Mouse (Mus musculus): ENCODE data around the gene Rapgef4. TPM values are rescaled to one million over a fixed set of nuclear protein-coding genes. Genes with fewer than 3 reads are reported as not detected.
"Not testable (repeated sequence)": the region's sequence is repeated elsewhere in the genome, so short reads cannot be mapped to it uniquely, and the experiment has no call there.

Rapgef4 gene
- total and polyA plus RNA-seq, 3 experiments, result 0.33 TPM; not detected in 2

- DNase-seq (ENCODE audit: low spot score), result no peak
- no peak overlapping the region for H3K4me3 ChIP-seq (ENCODE audit: low read depth, low read length)
- H3K36me3 ChIP-seq (replicated peaks), result no peaks in the 10 kb centered on the region
- H3K9me3 ChIP-seq (replicated peaks), result no peaks in the 10 kb centered on the region
- no peaks in the 10 kb centered on the region for H3K4me1 ChIP-seq (ENCODE audit: insufficient read depth, low read depth, low read length)
- no peak for ATAC-seq (ENCODE audit: extremely low read depth, insufficient number of reproducible peaks, low FRiP score, poor library complexity, severe bottlenecking)
- 0 out of 2 replicates have a peak, but pooled peaks cover 3% of the 10 kb centered on the region for H3K27me3 ChIP-seq (ENCODE audit: insufficient read depth, low read length)
- TF ChIP-seq GATA2 (IDR thresholded peaks at IDR 0.05; ENCODE audit: borderline replicate concordance, low read depth, low read length) (no peak), GATA1 (IDR thresholded peaks at IDR 0.05; ENCODE audit: borderline replicate concordance, low read length) (no peak), TAL1 (conservative IDR thresholded peaks at IDR 0.05; ENCODE audit: low read depth, low read length) (no peak), POLR2AphosphoS5 (IDR thresholded peaks at IDR 0.05; ENCODE audit: insufficient replicate concordance, low read depth, low read length) (no peak), CTCF (IDR thresholded peaks at IDR 0.05; ENCODE audit: low read depth, low read length) (no peak)
Observed at GRCm38 (mm10) chr2:72062931-72063330, 81.9 kb downstream of the Rapgef4 start.

GRCm38 (mm10) chr2:72068505-72068904 lies 87.5 kb downstream of the Rapgef4 start:
- DNase-seq (ENCODE audit: low spot score) (no peak), ATAC-seq (ENCODE audit: extremely low read depth, insufficient number of reproducible peaks, low FRiP score, poor library complexity, severe bottlenecking) (no peak)
- 0 out of 2 replicates have a peak, but pooled peaks cover 3% of the 10 kb centered on the region for H3K27me3 ChIP-seq (ENCODE audit: insufficient read depth, low read length)
- no peak overlapping the region for H3K4me3 ChIP-seq (ENCODE audit: low read depth, low read length)
- H3K9me3 ChIP-seq (replicated peaks), result no peaks in the 10 kb centered on the region
- no peaks in the 10 kb centered on the region for H3K4me1 ChIP-seq (ENCODE audit: insufficient read depth, low read depth, low read length)
- no peaks in the 10 kb centered on the region for H3K36me3 ChIP-seq (replicated peaks)
- TF ChIP-seq CTCF (IDR thresholded peaks at IDR 0.05; ENCODE audit: low read depth, low read length) (no peak), GATA2 (IDR thresholded peaks at IDR 0.05; ENCODE audit: borderline replicate concordance, low read depth, low read length) (no peak), POLR2AphosphoS5 (IDR thresholded peaks at IDR 0.05; ENCODE audit: insufficient replicate concordance, low read depth, low read length) (no peak), TAL1 (conservative IDR thresholded peaks at IDR 0.05; ENCODE audit: low read depth, low read length) (no peak), GATA1 (IDR thresholded peaks at IDR 0.05; ENCODE audit: borderline replicate concordance, low read length) (no peak)

- no peak for TF ChIP-seq CTCF (IDR thresholded peaks at IDR 0.05; ENCODE audit: low read depth, low read length)
- no peak for TF ChIP-seq GATA1 (IDR thresholded peaks at IDR 0.05; ENCODE audit: borderline replicate concordance, low read length)
- TF ChIP-seq POLR2AphosphoS5 (IDR thresholded peaks at IDR 0.05; ENCODE audit: insufficient replicate concordance, low read depth, low read length), result no peak
- TF ChIP-seq GATA2 (IDR thresholded peaks at IDR 0.05; ENCODE audit: borderline replicate concordance, low read depth, low read length), result no peak
- no peak for TF ChIP-seq TAL1 (conservative IDR thresholded peaks at IDR 0.05; ENCODE audit: low read depth, low read length)
- H3K36me3 ChIP-seq (replicated peaks), result no peaks in the 10 kb centered on the region
- H3K9me3 ChIP-seq (replicated peaks), result no peaks in the 10 kb centered on the region
- DNase-seq (ENCODE audit: low spot score) (no peak), ATAC-seq (ENCODE audit: extremely low read depth, insufficient number of reproducible peaks, low FRiP score, poor library complexity, severe bottlenecking) (no peak)
- no peak overlapping the region for H3K4me3 ChIP-seq (ENCODE audit: low read depth, low read length)
- 0 out of 2 replicates have a peak, but pooled peaks cover 3% of the 10 kb centered on the region for H3K27me3 ChIP-seq (ENCODE audit: insufficient read depth, low read length)
- H3K4me1 ChIP-seq (ENCODE audit: insufficient read depth, low read depth, low read length), result no peaks in the 10 kb centered on the region
Observed at GRCm38 (mm10) chr2:72070086-72070485, 89.0 kb downstream of the Rapgef4 start.

- ATAC-seq (ENCODE audit: extremely low read depth, insufficient number of reproducible peaks, low FRiP score, poor library complexity, severe bottlenecking); H3K4me3 ChIP-seq (ENCODE audit: low read depth, low read length); H3K36me3 ChIP-seq (replicated peaks); H3K27me3 ChIP-seq (ENCODE audit: insufficient read depth, low read length); H3K9me3 ChIP-seq (replicated peaks); DNase-seq (ENCODE audit: low spot score); H3K4me1 ChIP-seq (ENCODE audit: insufficient read depth, low read depth, low read length): not testable (repeated sequence)
Observed at GRCm38 (mm10) chr2:72073121-72073520, 92.1 kb downstream of the Rapgef4 start.

GRCm38 (mm10) chr2:72074999-72075561 lies 94.0 kb downstream of the Rapgef4 start:
- ATAC-seq (ENCODE audit: extremely low read depth, insufficient number of reproducible peaks, low FRiP score, poor library complexity, severe bottlenecking) (no peak), DNase-seq (ENCODE audit: low spot score) (no peak)
- Histone ChIP-seq H3K36me3 (replicated peaks) (no peaks in the 10 kb centered on the region), H3K27me3 (ENCODE audit: insufficient read depth, low read length) (0 out of 2 replicates have a peak, but pooled peaks cover 3% of the 10 kb centered on the region), H3K4me3 (ENCODE audit: low read depth, low read length) (no peak overlapping the region), H3K4me1 (ENCODE audit: insufficient read depth, low read depth, low read length) (no peaks in the 10 kb centered on the region), H3K9me3 (replicated peaks) (no peaks in the 10 kb centered on the region)
- TF ChIP-seq POLR2AphosphoS5 (IDR thresholded peaks at IDR 0.05; ENCODE audit: insufficient replicate concordance, low read depth, low read length) (no peak), GATA1 (IDR thresholded peaks at IDR 0.05; ENCODE audit: borderline replicate concordance, low read length) (no peak), CTCF (IDR thresholded peaks at IDR 0.05; ENCODE audit: low read depth, low read length) (no peak), TAL1 (conservative IDR thresholded peaks at IDR 0.05; ENCODE audit: low read depth, low read length) (no peak)

- ATAC-seq (ENCODE audit: extremely low read depth, insufficient number of reproducible peaks, low FRiP score, poor library complexity, severe bottlenecking) (no peak), DNase-seq (ENCODE audit: low spot score) (no peak)
- Histone ChIP-seq H3K9me3 (replicated peaks) (no peaks in the 10 kb centered on the region), H3K36me3 (replicated peaks) (no peaks in the 10 kb centered on the region), H3K27me3 (ENCODE audit: insufficient read depth, low read length) (0 out of 2 replicates have a peak, but pooled peaks cover 3% of the 10 kb centered on the region), H3K4me3 (ENCODE audit: low read depth, low read length) (no peak overlapping the region), H3K4me1 (ENCODE audit: insufficient read depth, low read depth, low read length) (no peaks in the 10 kb centered on the region)
- TF ChIP-seq GATA2 (IDR thresholded peaks at IDR 0.05; ENCODE audit: borderline replicate concordance, low read depth, low read length) (no peak), GATA1 (IDR thresholded peaks at IDR 0.05; ENCODE audit: borderline replicate concordance, low read length) (no peak), CTCF (IDR thresholded peaks at IDR 0.05; ENCODE audit: low read depth, low read length) (no peak), TAL1 (conservative IDR thresholded peaks at IDR 0.05; ENCODE audit: low read depth, low read length) (no peak), POLR2AphosphoS5 (IDR thresholded peaks at IDR 0.05; ENCODE audit: insufficient replicate concordance, low read depth, low read length) (no peak)
Observed at GRCm38 (mm10) chr2:72077490-72078139, 96.6 kb downstream of the Rapgef4 start.
